Mouse (Mus musculus) hindbrain, embryonic 16.5 days (tissue): ENCODE data around the gene 1110008P14Rik. TPM values are rescaled to one million over a fixed set of nuclear protein-coding genes. Genes with fewer than 3 reads are reported as not detected.

Source experiments
- ATAC-seq: fragments of 200-750 bp; cut with Nextera tagmentation; 2 replicates; pipeline ENCODE4 v1.8.0; 2017; ENCODE audit warnings: moderate TSS enrichment, moderate library complexity
- H3K27ac ChIP-seq: fragments of 300-500 bp; sonication (generic); 2 replicates; pipeline ENCODE4 v1.5.1; 2014; ENCODE audit warnings: low read depth, mild to moderate bottlenecking, control low read depth, low read length, moderate library complexity
- H3K27me3 ChIP-seq: fragments of 300-500 bp; sonication (generic); replicated peaks from 2 replicates; pipeline ENCODE4 v1.6.1; 2014; ENCODE audit warnings: low read length; ENCODE audit not compliant: control insufficient read depth, insufficient read depth
- H3K36me3 ChIP-seq: fragments of 300-500 bp; sonication (generic); 2 replicates; pipeline ENCODE4 v1.6.1; 2014; ENCODE audit warnings: mild to moderate bottlenecking, low read length, moderate library complexity, mixed read lengths; ENCODE audit not compliant: control insufficient read depth, insufficient read depth
- H3K4me1 ChIP-seq: fragments of 300-500 bp; sonication (generic); 2 replicates; pipeline ENCODE4 v1.6.1; 2014; ENCODE audit warnings: low read depth, low read length; ENCODE audit not compliant: control insufficient read depth, insufficient read depth
- H3K4me2 ChIP-seq: fragments of 300-500 bp; sonication (generic); 2 replicates; pipeline ENCODE4 v1.6.1; 2014; ENCODE audit warnings: mild to moderate bottlenecking, low read length, control low read depth, moderate library complexity
- H3K4me3 ChIP-seq: fragments of 300-500 bp; sonication (generic); 2 replicates; pipeline ENCODE4 v1.5.1; 2014; ENCODE audit warnings: mild to moderate bottlenecking, low read length, control low read depth, moderate library complexity
- H3K9ac ChIP-seq: fragments of 300-500 bp; sonication (generic); 2 replicates; pipeline ENCODE4 v1.6.1; 2014; ENCODE audit warnings: low read depth, mild to moderate bottlenecking, control low read depth, low read length, moderate library complexity
- H3K9me3 ChIP-seq: fragments of 300-500 bp; sonication (generic); 2 replicates; pipeline ENCODE4 v1.6.1; 2014; ENCODE audit warnings: mild to moderate bottlenecking, low read length, moderate library complexity; ENCODE audit not compliant: control insufficient read depth
- WGBS: fragments of 180-500 bp; shearing (Covaris S2); extraction: QIAGEN DNeasy Blood & Tissue Kit; methylation state at CpG from one replicate; pipeline ENCODE4 v1.1.7; 2014; 5-methylcytosine and 5-hydroxymethylcytosine counted together
- polyA plus RNA-seq: library from polyadenylated mRNA; unstranded; fragments of >200 nt; fragmentation: Nextera tagmentation; extraction: Ambion mirVana; gene quantifications from 2 replicates; pipeline ENCODE4 v1.2.1, GENCODE M21; 2015

1110008P14Rik gene
- 161 and 196 TPM in 2 replicates for polyA plus RNA-seq

DNA sequence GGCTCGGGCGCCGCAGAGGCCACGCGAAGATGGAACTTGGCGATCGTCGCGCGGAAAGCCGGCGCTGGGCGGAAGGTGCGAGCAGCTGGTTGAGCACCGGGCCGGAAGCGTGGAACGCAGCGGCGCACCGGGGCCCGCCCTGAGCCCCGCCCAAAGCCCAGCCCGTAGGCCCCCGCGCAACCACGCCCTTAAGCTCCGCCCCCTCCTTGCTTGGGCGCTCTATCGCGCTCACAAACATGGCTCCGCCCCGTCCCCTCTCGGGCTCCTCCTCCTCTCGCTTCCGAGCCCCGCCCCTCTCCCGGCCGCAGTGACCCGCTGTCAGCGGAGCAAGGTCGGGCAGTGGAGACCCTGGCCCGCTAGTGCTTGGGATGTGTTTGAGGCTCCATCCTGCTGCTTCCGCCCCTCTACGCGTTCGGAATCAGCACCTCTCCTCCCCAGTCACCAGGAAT, at the start of gene 1110008P14Rik:
1110008P14Rik (minus strand) TSS at position 164 of the 449 bp plus-strand sequence.
- H3K27me3 ChIP-seq = no peaks in the 10 kb centered on the region
- peak within 1 kb of the TSS; percentile 75 for H3K4me3 ChIP-seq
- H3K4me2 ChIP-seq = peak within 1 kb of the TSS; percentile 98
- peak within 1 kb of the TSS; percentile 80 for H3K9ac ChIP-seq
- H3K27ac ChIP-seq = peak within 1 kb of the TSS; percentile 75; the same call in 1 of the 2 replicates
- peak; percentile 93 for ATAC-seq
- peaks cover 26% of the 10 kb centered on the region for H3K36me3 ChIP-seq
- H3K9me3 ChIP-seq = no peaks in the 10 kb centered on the region
- WGBS = under 1% methylated on average over 38 of the region's 47 CpGs
- peaks cover 11% of the 10 kb centered on the region for H3K4me1 ChIP-seq

DNA sequence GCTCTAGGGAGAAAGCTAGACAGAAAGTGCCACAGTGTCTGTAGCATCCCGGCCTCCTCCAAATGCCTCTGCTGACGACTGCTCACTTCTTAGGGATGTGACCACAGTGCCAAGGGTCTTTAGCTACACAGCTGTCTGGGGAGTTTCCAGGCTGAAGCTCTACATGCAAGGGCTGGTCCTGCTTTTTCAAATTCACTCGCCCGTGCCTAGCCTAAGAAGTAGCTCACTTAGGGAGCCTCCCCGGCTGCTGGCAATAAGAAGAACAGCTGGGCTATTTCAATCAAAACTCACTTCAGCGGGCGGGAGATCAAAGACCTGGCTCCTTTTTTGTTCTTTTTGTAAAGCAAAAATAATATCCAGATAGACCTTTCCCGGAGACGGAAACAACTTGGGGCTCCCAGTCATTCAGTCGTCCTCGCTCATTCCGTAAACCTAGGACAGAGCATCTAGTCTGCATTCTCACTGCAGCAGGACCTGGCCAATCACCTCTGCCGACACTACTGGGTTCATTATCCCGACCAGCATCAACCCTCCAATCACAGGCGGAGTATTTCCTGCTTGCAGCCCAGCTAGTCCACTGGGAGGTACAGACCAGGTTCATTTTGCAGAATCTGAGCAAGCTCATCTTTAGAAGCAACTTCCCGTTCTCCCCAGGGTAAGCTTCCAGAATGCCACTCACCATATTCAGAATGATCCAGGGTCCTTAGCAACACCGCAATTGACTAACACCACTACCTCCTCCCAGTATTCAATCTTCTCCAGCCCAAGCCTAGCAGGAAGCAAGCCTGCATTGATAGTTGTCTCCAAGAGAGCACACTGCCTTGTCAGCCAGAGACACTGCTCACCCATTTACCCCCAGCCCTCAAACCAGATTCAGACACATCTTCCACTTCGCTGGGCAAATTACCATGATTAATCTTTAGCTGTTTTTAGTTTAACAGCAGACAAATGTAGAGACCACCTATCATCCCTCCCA, 49.3 kb upstream of the 1110008P14Rik start:
- WGBS = 5% methylated on average over 18 of the region's 18 CpGs
- H3K9ac ChIP-seq = peak overlapping the region; percentile 74
- peak overlapping the region; percentile 94 for H3K27ac ChIP-seq
- peaks cover 41% of the 10 kb centered on the region for H3K4me1 ChIP-seq
- H3K4me3 ChIP-seq = peak overlapping the region; percentile 64
- ATAC-seq = peak; percentile 97
- no peaks in the 10 kb centered on the region for H3K27me3 ChIP-seq
- H3K9me3 ChIP-seq = no peaks in the 10 kb centered on the region
- H3K36me3 ChIP-seq = no peaks in the 10 kb centered on the region
- H3K4me2 ChIP-seq = peak overlapping the region; percentile 93

DNA sequence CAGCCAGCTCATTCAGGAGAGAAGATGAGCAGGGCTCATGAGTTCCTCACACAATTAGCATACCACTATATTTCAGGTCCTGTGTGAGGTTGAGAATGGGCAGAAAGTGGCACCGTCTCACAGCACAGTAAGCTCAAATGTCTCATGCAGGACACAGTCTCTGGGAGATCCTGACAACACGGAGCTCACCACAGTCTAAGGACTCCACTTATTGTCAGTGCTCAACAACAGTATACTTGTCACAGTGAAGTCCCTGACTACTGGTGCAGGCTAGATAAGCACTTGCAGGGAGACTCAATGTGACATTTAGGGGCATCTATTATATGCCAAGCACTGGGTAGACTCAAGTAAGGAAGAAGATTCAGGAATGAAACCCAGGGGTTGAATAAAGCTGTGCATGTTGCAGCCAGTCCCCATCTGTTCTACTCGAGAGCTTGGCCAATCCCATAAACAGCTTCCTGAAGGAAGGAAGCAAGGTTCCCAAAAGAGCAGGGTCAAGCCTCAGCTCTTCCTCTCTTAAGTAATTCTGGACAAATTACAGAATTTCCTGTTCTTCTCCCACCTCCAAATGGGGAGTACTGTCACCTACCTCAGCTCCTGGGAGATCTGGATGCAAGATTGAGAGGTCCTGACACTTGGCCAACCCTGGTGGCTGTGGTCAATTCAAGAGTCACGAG, 47.6 kb upstream of the 1110008P14Rik start:
- H3K4me1 ChIP-seq = peaks cover 47% of the 10 kb centered on the region

GRCm38 (mm10) chr2:32428262-32428722, 46.6 kb upstream of the 1110008P14Rik start:
- Histone ChIP-seq H3K9me3 (no peaks in the 10 kb centered on the region), H3K27me3 (no peaks in the 10 kb centered on the region), H3K9ac (peak overlapping the region; percentile 63), H3K27ac (peak overlapping the region; percentile 78), H3K4me3 (peak overlapping the region; percentile 64), H3K4me1 (peaks cover 57% of the 10 kb centered on the region), H3K36me3 (no peaks in the 10 kb centered on the region), H3K4me2 (peak overlapping the region; percentile 93)
- WGBS = 39% methylated on average over 8 of the region's 8 CpGs
- peak; percentile 64 for ATAC-seq

More for the DNA sequence above, 47.6 kb upstream of the 1110008P14Rik start:
- H3K27ac ChIP-seq = peak overlapping the region; percentile 78
- H3K9ac ChIP-seq = peak overlapping the region; percentile 63
- H3K4me2 ChIP-seq = peak overlapping the region; percentile 93
- no peak for ATAC-seq
- 61% methylated on average over 4 of the region's 4 CpGs for WGBS
- H3K27me3 ChIP-seq = no peaks in the 10 kb centered on the region
- no peaks in the 10 kb centered on the region for H3K9me3 ChIP-seq
- H3K4me3 ChIP-seq = peak overlapping the region; percentile 64
- no peaks in the 10 kb centered on the region for H3K36me3 ChIP-seq

DNA sequence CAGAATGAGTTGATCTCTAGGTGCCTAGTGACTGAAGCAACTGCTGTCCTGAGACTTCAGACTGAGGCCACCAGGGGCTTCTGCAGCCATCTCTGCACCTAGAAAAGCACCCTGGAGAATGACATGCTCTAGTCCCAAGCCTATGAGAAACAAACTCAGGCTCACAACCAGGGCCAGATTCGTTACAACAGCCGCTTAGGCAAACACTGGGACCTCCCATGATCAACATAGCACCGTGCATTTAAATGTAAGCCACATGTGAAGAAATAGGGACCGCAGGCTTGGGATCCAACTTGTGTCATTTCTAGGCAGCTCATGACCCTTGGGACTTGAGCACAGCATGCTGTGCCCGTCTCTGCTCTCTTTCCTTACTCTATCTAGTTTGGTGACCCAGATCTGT, 46.0 kb upstream of the 1110008P14Rik start:
- Histone ChIP-seq H3K27ac (peak overlapping the region; percentile 64), H3K36me3 (no peaks in the 10 kb centered on the region), H3K4me2 (peak overlapping the region; percentile 93), H3K4me3 (peak overlapping the region; percentile 64), H3K27me3 (no peaks in the 10 kb centered on the region), H3K9me3 (no peaks in the 10 kb centered on the region), H3K4me1 (peaks cover 63% of the 10 kb centered on the region), H3K9ac (peak overlapping the region; percentile 28; the same call in 1 of the 2 replicates)
- WGBS = 83% methylated on average over 5 of the region's 5 CpGs
- ATAC-seq = no peak

DNA sequence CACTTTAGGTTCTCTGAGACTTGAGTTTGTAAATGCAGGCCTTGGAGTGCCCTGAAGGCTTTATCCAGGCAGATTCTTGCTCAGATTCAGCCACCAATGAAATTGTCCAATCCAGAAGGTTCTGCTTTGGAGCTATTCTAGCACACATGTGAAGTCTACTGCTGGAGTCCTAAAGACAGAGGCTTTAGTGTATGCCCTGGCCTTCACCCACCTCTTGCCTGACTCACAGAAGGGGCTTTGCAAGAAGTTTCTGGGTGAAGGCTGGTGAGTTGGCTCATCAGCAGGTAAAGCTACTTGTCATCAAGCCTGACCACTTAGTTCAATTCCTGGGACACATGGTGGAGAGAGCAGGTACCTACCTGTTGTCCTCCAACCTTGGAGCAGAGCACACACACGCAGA, 44.4 kb upstream of the 1110008P14Rik start:
- no peak overlapping the region for H3K4me2 ChIP-seq
- H3K36me3 ChIP-seq = no peaks in the 10 kb centered on the region
- no peak overlapping the region for H3K4me3 ChIP-seq
- no peaks in the 10 kb centered on the region for H3K9me3 ChIP-seq
- H3K9ac ChIP-seq = no peak overlapping the region
- H3K27me3 ChIP-seq = no peaks in the 10 kb centered on the region
- peaks cover 57% of the 10 kb centered on the region for H3K4me1 ChIP-seq
- no peak for ATAC-seq
- H3K27ac ChIP-seq = no peak overlapping the region
- WGBS = 85% methylated on average over 1 of the region's 1 CpGs

DNA sequence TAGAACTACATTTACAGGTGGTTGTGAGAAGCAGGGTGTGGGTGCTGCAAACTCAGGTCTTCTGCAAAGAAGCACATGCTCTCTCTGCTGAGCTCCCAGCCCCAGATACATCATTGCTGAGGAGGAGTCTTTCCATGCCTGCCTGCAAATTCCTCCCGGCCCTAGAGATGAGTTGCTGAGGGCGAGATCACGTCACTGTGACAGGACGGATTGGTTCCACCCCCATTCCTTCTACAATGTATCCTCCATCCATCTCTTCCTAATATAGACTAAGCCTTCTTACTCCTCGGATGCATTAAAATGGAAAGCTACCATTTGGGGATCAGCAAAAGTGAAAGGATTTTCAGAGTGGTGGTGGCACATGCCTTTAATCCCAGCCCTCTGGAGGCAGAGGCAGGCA, 43.8 kb upstream of the 1110008P14Rik start:
- Histone ChIP-seq H3K4me1 (peaks cover 57% of the 10 kb centered on the region), H3K9ac (no peak overlapping the region), H3K4me3 (no peak overlapping the region), H3K9me3 (no peaks in the 10 kb centered on the region), H3K27ac (no peak overlapping the region), H3K36me3 (peaks cover 2% of the 10 kb centered on the region), H3K27me3 (no peaks in the 10 kb centered on the region), H3K4me2 (no peak overlapping the region)
- ATAC-seq = no peak
- WGBS = 73% methylated on average over 5 of the region's 5 CpGs

- Histone ChIP-seq H3K36me3 (peaks cover 5% of the 10 kb centered on the region), H3K4me2 (no peak overlapping the region), H3K4me3 (no peak overlapping the region), H3K9me3 (no peaks in the 10 kb centered on the region), H3K27ac (no peak overlapping the region; the same call in 1 of the 2 replicates), H3K9ac (no peak overlapping the region), H3K27me3 (no peaks in the 10 kb centered on the region), H3K4me1 (peaks cover 49% of the 10 kb centered on the region)
- ATAC-seq = no peak
- 63% methylated on average over 3 of the region's 3 CpGs for WGBS
Measured at GRCm38 (mm10) chr2:32424796-32425195, 43.1 kb upstream of the 1110008P14Rik start.
